Mouse (Mus musculus): ENCODE data around the gene Trim31. TPM values are rescaled to one million over a fixed set of nuclear protein-coding genes. Genes with fewer than 3 reads are reported as not detected.

Gene Trim31
- polyA plus RNA-seq (2012; fragmentation: generic; extraction: Trizol): not detected

DNA sequence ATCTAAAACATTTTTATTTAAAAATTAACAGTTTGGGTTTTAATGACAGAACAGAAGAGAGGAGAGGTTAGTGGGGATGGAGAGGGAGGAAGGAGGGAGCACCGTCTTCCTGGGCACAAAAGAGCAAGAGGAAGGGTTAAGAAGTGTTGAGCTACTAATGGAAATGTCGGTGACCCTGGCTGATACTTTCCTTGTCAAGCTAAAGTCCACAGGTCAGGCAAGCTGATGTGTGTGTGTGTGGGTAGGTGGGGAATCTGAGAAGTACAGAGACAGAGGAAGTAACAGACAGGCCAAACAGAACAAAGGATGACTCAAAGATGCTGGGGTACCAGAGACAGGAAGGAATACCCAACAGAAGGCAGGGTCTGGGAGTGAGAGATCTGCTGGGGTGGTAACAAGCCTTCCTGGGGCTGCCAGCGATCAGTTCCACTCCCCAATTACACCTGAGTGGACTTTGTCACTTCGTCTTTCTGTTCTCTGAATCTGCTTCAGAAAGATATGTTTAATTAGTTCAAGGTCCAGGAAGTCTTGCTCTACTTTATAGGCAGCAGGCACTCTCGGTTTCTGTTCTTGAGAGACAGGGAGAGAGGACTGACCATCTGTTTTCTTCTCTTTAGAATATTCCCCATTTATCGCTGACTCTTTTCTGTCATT, at the start of gene Trim31:
Gene Trim31 (plus strand): TSS at position 567 of the 654 bp plus-strand sequence.
- no peaks in the 10 kb centered on the region for H3K79me2 ChIP-seq (ENCODE audit: control insufficient read depth, insufficient read depth)
- no peak within 1 kb of the TSS for H3ac ChIP-seq (ENCODE audit: control insufficient read depth, insufficient read length)
- H3K4me2 ChIP-seq (ENCODE audit: low read depth): no peak within 1 kb of the TSS
- TF ChIP-seq REST (IDR thresholded peaks at IDR 0.05; ENCODE audit: insufficient read depth, insufficient read length) (no peak), TCF12 (IDR thresholded peaks at IDR 0.05; ENCODE audit: insufficient read depth, poor library complexity, severe bottlenecking) (no peak)
- H3K27me3 ChIP-seq (ENCODE audit: control insufficient read depth, insufficient read depth, insufficient read length): no peaks in the 10 kb centered on the region
- no peaks in the 10 kb centered on the region for H3K36me3 ChIP-seq (ENCODE audit: control insufficient read depth, insufficient read depth)
- H3K4me3 ChIP-seq: no peak within 1 kb of the TSS

DNA sequence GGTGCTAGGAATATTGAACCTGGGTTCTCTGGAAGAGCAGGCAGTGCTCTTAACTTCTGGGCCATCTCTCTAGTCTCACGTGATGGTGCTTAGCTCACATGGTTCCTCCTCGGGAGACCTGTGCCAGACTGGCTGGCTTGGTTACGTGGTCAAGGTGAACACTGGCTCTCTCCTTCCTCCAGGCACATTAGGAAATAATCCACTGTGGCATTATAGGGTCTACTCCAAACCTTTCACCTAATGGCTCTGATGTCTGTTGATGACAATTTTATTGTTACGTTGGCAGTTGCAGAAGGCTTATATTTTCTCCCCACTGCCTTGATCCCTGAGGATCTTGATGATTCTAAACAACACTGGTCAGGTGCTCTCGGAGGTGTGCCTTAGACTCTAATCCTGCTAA, 49.0 kb upstream of the Trim31 start:
- no peaks in the 10 kb centered on the region for H3K27me3 ChIP-seq (ENCODE audit: control insufficient read depth, insufficient read depth, insufficient read length)
- no peak overlapping the region for H3ac ChIP-seq (ENCODE audit: control insufficient read depth, insufficient read length)
- no peak overlapping the region for H3K4me2 ChIP-seq (ENCODE audit: low read depth)
- peaks cover 3% of the 10 kb centered on the region for H3K79me2 ChIP-seq (ENCODE audit: control insufficient read depth, insufficient read depth)
- no peak for TF ChIP-seq MAX (IDR thresholded peaks at IDR 0.05; ENCODE audit: low read depth)
- no peak for TF ChIP-seq POLR2A (IDR thresholded peaks at IDR 0.05; ENCODE audit: insufficient read length, low read depth)
- no peak for TF ChIP-seq E2F4 (IDR thresholded peaks at IDR 0.05; ENCODE audit: insufficient read depth)
- TF ChIP-seq MYOG (IDR thresholded peaks at IDR 0.05; ENCODE audit: control insufficient read depth in 1 of 3, insufficient read depth in 1 of 3, insufficient read length in 2 of 3, low read depth in 2 of 3): no peak
- TF ChIP-seq REST (IDR thresholded peaks at IDR 0.05; ENCODE audit: insufficient read depth, insufficient read length): no peak
- TF ChIP-seq CEBPB (IDR thresholded peaks at IDR 0.05; ENCODE audit: insufficient read depth, poor library complexity, severe bottlenecking): no peak
- no peak for TF ChIP-seq MYOD1 (IDR thresholded peaks at IDR 0.05; ENCODE audit: control insufficient read depth in 1 of 3, insufficient read length in 2 of 3, low read depth in 2 of 3)
- TF ChIP-seq TCF3 (IDR thresholded peaks at IDR 0.05; ENCODE audit: insufficient read length, low read depth): no peak
- TF ChIP-seq TCF12 (IDR thresholded peaks at IDR 0.05; ENCODE audit: insufficient read depth, poor library complexity, severe bottlenecking): no peak
- TF ChIP-seq SRF (IDR thresholded peaks at IDR 0.05; ENCODE audit: control insufficient read depth, insufficient read length, low read depth): no peak
- no peak for TF ChIP-seq USF1 (IDR thresholded peaks at IDR 0.05; ENCODE audit: low read depth)
- no peak for TF ChIP-seq POLR2AphosphoS2 (IDR thresholded peaks at IDR 0.05; ENCODE audit: insufficient read length, low read depth)
- no peak overlapping the region for H3K4me3 ChIP-seq
- peaks cover 8% of the 10 kb centered on the region for H3K36me3 ChIP-seq (ENCODE audit: control insufficient read depth, insufficient read depth)

DNA sequence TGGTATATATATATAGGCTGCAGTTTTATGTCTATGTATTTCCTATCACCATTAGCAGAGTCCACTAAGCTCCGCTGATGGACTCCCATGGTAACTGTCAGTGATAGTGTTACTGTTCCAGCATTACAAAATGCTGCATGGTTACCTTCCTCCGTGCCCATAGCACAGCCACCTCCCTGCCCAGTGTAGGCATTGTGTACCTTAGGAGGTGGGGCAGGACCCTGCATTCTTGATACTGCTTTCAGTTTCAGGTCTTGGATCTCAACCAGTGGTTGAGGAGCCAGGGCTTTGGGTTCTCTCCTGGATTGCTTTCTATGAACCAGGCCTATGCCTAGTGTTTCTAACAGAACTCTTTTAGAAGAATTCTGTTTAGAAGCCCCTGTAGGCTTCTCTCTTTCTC, 47.9 kb upstream of the Trim31 start:
- no peak overlapping the region for H3K4me3 ChIP-seq
- no peak overlapping the region for H3ac ChIP-seq (ENCODE audit: control insufficient read depth, insufficient read length)
- H3K79me2 ChIP-seq (ENCODE audit: control insufficient read depth, insufficient read depth): no peaks in the 10 kb centered on the region
- H3K4me2 ChIP-seq (ENCODE audit: low read depth): no peak overlapping the region
- peaks cover 8% of the 10 kb centered on the region for H3K36me3 ChIP-seq (ENCODE audit: control insufficient read depth, insufficient read depth)
- no peaks in the 10 kb centered on the region for H3K27me3 ChIP-seq (ENCODE audit: control insufficient read depth, insufficient read depth, insufficient read length)
- no peak for TF ChIP-seq CEBPB (IDR thresholded peaks at IDR 0.05; ENCODE audit: insufficient read depth, poor library complexity, severe bottlenecking)
- TF ChIP-seq USF1 (IDR thresholded peaks at IDR 0.05; ENCODE audit: low read depth): no peak
- TF ChIP-seq POLR2A (IDR thresholded peaks at IDR 0.05; ENCODE audit: insufficient read length, low read depth): no peak
- TF ChIP-seq POLR2AphosphoS2 (IDR thresholded peaks at IDR 0.05; ENCODE audit: insufficient read length, low read depth): no peak
- no peak for TF ChIP-seq MYOG (IDR thresholded peaks at IDR 0.05; ENCODE audit: control insufficient read depth in 1 of 3, insufficient read depth in 1 of 3, insufficient read length in 2 of 3, low read depth in 2 of 3)
- TF ChIP-seq E2F4 (IDR thresholded peaks at IDR 0.05; ENCODE audit: insufficient read depth): no peak
- TF ChIP-seq MYOD1 (IDR thresholded peaks at IDR 0.05; ENCODE audit: control insufficient read depth in 1 of 3, insufficient read length in 2 of 3, low read depth in 2 of 3): no peak
- no peak for TF ChIP-seq SRF (IDR thresholded peaks at IDR 0.05; ENCODE audit: control insufficient read depth, insufficient read length, low read depth)
- no peak for TF ChIP-seq TCF3 (IDR thresholded peaks at IDR 0.05; ENCODE audit: insufficient read length, low read depth)
- TF ChIP-seq MAX (IDR thresholded peaks at IDR 0.05; ENCODE audit: low read depth): no peak
- no peak for TF ChIP-seq REST (IDR thresholded peaks at IDR 0.05; ENCODE audit: insufficient read depth, insufficient read length)
- TF ChIP-seq TCF12 (IDR thresholded peaks at IDR 0.05; ENCODE audit: insufficient read depth, poor library complexity, severe bottlenecking): no peak

DNA sequence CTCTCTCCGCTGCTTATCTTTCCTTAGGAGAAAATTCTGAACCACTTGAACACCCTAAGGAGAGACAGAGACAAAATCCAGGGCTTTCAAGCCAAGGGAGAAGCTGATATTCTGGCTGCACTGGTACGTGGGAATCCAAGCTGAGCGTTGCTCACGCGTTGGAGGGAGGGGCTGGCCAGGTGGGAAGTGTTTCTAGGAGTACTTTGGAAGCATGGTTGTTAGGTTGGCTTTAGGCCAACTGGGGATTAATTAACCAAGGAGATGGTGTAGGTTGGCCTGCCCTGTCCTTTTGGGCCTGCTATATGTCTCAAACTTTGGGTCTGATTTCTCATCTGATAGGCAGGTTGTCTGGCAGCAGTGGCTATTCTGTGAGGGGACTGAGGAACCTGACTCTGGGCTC, 46.7 kb upstream of the Trim31 start:
- Histone ChIP-seq H3ac (ENCODE audit: control insufficient read depth, insufficient read length) (no peak overlapping the region), H3K27me3 (ENCODE audit: control insufficient read depth, insufficient read depth, insufficient read length) (no peaks in the 10 kb centered on the region), H3K4me2 (ENCODE audit: low read depth) (no peak overlapping the region), H3K36me3 (ENCODE audit: control insufficient read depth, insufficient read depth) (peaks cover 14% of the 10 kb centered on the region), H3K4me3 (no peak overlapping the region), H3K79me2 (ENCODE audit: control insufficient read depth, insufficient read depth) (no peaks in the 10 kb centered on the region)
- TF ChIP-seq CEBPB (IDR thresholded peaks at IDR 0.05; ENCODE audit: insufficient read depth, poor library complexity, severe bottlenecking) (no peak), MYOD1 (IDR thresholded peaks at IDR 0.05; ENCODE audit: control insufficient read depth in 1 of 3, insufficient read length in 2 of 3, low read depth in 2 of 3) (no peak), MAX (IDR thresholded peaks at IDR 0.05; ENCODE audit: low read depth) (no peak), USF1 (IDR thresholded peaks at IDR 0.05; ENCODE audit: low read depth) (no peak), MYOG (IDR thresholded peaks at IDR 0.05; ENCODE audit: control insufficient read depth in 1 of 3, insufficient read depth in 1 of 3, insufficient read length in 2 of 3, low read depth in 2 of 3) (no peak), SRF (IDR thresholded peaks at IDR 0.05; ENCODE audit: control insufficient read depth, insufficient read length, low read depth) (no peak), POLR2AphosphoS2 (IDR thresholded peaks at IDR 0.05; ENCODE audit: insufficient read length, low read depth) (no peak), REST (IDR thresholded peaks at IDR 0.05; ENCODE audit: insufficient read depth, insufficient read length) (no peak), E2F4 (IDR thresholded peaks at IDR 0.05; ENCODE audit: insufficient read depth) (no peak)

DNA sequence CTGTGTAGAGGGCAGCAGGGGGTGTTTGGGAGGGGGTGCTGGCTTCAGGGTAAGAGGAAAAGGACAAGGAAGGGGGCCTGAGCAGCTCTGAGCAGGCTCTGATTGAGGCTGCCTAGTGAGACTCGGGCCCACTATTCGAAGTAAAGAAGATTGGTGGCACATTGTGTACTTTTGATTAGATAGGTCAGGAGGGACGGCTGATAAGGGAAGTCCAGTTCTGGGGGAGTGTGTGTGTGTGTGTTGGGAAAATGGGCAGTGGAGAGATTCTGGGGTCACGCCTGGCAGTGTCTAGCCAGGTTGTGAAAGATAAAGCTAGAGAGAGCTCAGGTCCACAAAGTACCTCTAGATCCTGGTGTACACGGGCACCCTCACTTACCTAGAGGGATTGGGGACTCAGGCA, 46.3 kb upstream of the Trim31 start:
- Histone ChIP-seq H3K79me2 (ENCODE audit: control insufficient read depth, insufficient read depth) (no peaks in the 10 kb centered on the region), H3ac (ENCODE audit: control insufficient read depth, insufficient read length) (no peak overlapping the region), H3K36me3 (ENCODE audit: control insufficient read depth, insufficient read depth) (peaks cover 14% of the 10 kb centered on the region), H3K4me3 (no peak overlapping the region), H3K27me3 (ENCODE audit: control insufficient read depth, insufficient read depth, insufficient read length) (no peaks in the 10 kb centered on the region), H3K4me2 (ENCODE audit: low read depth) (no peak overlapping the region)
- TF ChIP-seq CEBPB (IDR thresholded peaks at IDR 0.05; ENCODE audit: insufficient read depth, poor library complexity, severe bottlenecking): no peak
- no peak for TF ChIP-seq POLR2A (IDR thresholded peaks at IDR 0.05; ENCODE audit: insufficient read length, low read depth)
- no peak for TF ChIP-seq TCF3 (IDR thresholded peaks at IDR 0.05; ENCODE audit: insufficient read length, low read depth)
- no peak for TF ChIP-seq SRF (IDR thresholded peaks at IDR 0.05; ENCODE audit: control insufficient read depth, insufficient read length, low read depth)
- TF ChIP-seq REST (IDR thresholded peaks at IDR 0.05; ENCODE audit: insufficient read depth, insufficient read length): no peak
- no peak for TF ChIP-seq POLR2AphosphoS2 (IDR thresholded peaks at IDR 0.05; ENCODE audit: insufficient read length, low read depth)
- TF ChIP-seq MYOG (IDR thresholded peaks at IDR 0.05; ENCODE audit: control insufficient read depth in 1 of 3, insufficient read depth in 1 of 3, insufficient read length in 2 of 3, low read depth in 2 of 3): no peak
- no peak for TF ChIP-seq USF1 (IDR thresholded peaks at IDR 0.05; ENCODE audit: low read depth)
- TF ChIP-seq MYOD1 (IDR thresholded peaks at IDR 0.05; ENCODE audit: control insufficient read depth in 1 of 3, insufficient read length in 2 of 3, low read depth in 2 of 3): no peak
- TF ChIP-seq E2F4 (IDR thresholded peaks at IDR 0.05; ENCODE audit: insufficient read depth): no peak
- TF ChIP-seq MAX (IDR thresholded peaks at IDR 0.05; ENCODE audit: low read depth): no peak
- no peak for TF ChIP-seq TCF12 (IDR thresholded peaks at IDR 0.05; ENCODE audit: insufficient read depth, poor library complexity, severe bottlenecking)

Data from myocyte (in vitro differentiated cells).